Mouse (Mus musculus) layer of hippocampus, adult 8-10 months (tissue): ENCODE measurements around the gene Trp53. TPM values are rescaled to one million over a fixed set of nuclear protein-coding genes. Genes with fewer than 3 reads are reported as not detected.
"Not testable (repeated sequence)": the region's sequence is repeated elsewhere in the genome, so short reads cannot be mapped to it uniquely, and the experiment has no call there.

Experiments used
- DNase-seq, 2 experiments: peaks; one replicate each; pipeline ENCODE4 v3.0.0; 2022; ENCODE audit warnings: low spot score in 2 of 2
- total RNA-seq, 4 experiments: library from RNA; stranded (reverse); gene quantifications; 2 replicates each; pipeline ENCODE4 v1.2.4; 2022

Gene Trp53
- total RNA-seq, 4 experiments from 2014 or later = 27.7 to 36.7 (median 33.7) TPM

DNA sequence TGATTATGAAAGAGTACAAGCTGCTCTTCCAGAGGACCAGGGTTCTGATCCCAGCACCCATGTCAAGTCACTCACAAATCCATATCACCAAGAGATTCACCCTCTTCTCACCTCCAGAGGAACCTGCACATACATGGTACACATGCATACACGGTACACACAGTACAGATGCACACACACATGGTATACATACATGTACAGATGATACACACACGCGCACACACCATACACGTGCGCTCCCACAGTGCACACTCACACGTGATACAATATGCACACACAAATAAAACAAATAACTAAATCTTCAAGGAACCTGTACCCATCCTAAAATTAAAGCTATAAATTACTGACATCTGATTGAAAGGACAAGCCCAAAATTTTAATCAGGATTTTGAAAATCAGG is 14.7 kb downstream of the Trp53 start:
- no peak for DNase-seq

DNA sequence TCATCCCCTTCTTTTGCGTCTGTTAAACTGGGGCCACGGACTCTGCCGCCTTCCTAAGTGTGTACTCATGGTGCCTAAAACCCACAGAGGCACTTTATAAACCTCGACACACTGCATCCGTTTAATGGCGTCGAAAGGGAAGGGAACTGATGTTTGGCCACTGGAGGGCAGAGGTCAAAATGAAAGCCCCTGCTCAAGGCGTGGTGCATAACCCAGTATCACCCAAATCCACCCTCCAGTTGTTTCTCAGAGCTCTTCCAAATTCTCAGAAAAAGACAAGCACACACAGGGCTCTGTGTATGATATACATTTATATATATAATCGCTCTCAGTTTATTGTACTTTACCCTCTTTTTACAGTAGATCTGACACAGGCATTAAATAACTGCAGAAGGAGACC is 19.3 kb downstream of the Trp53 start:
- DNase-seq = no peak

DNA sequence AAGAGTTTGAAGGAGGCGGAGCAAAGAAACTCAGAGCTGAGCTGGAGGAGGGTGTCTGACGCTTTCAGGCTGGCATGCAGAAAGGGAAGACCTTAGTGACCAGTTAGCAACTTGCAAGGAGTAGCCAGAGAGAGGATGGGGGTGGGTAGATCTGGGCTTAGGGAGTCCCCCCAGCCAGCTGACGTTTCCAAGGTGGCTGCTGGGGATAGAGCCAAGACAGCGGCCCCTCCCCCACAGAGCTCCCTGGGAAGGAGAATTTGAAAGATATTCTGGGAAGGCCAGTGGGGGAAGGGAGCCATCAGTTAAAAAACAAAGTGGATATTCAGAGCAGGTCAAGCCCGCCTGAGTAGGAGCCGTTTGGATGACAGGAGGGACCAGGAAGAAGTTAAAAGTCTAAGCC is 19.9 kb downstream of the Trp53 start:
- DNase-seq = peak; percentile 73 to 83

DNA sequence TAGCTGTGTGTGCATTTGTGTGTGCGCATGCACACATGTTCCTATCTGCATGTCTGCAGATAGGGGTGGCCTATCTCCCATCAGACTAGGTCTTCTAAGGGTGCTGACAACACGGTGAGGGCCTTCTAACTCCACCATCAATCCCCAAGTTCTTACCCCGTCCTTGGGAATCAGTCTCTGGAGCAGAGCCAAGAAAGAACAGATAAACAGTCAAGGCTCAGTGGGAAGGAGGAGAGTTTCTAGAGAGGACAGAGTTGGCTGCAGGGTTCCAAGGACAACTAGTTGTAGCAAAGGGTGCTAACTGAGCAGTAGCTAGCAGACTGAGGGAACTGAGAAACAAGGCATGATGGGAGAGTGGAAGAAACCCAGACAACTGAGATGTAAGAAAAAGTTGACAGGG is 21.6 kb downstream of the Trp53 start:
- no peak for DNase-seq

DNA sequence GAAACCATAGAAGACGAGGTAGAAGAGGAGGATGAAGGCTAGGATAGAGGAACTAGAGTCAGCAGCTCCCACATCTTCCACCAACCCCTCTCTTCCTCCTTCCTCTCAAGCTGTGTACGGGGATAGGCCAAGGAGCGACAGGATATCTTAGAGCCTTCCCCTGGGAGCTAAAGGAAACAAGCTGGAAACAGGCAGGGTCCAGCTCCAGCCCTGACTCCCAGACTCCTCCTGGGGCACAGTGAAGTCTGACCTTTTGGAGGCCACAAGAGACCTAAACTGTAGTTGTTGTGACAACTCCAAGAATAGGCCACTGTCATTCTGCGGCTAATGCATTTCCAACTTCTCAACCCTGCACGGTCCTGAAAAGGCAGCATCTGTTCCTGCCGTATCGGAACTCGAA is 23.4 kb downstream of the Trp53 start:
- DNase-seq = no peak

DNA sequence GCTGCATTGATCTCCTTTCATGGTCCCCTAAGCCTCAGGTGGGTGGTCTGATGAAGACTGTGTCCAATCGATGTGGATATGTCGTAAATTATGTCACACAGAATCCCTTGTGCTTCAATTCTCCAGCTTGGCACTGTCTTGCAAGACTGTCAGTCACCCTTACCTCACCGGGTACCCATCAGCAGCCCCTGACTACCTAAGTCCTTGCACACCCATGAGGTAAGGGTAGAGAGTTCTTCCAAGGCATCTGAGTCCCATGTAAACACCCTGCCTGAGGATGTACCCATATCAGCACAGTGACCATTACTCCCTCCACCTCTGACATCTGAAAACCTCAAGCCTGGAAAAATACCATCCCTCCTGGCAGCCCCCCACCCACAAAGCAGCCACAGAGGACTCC is 24.2 kb downstream of the Trp53 start:
- DNase-seq = no peak

DNA sequence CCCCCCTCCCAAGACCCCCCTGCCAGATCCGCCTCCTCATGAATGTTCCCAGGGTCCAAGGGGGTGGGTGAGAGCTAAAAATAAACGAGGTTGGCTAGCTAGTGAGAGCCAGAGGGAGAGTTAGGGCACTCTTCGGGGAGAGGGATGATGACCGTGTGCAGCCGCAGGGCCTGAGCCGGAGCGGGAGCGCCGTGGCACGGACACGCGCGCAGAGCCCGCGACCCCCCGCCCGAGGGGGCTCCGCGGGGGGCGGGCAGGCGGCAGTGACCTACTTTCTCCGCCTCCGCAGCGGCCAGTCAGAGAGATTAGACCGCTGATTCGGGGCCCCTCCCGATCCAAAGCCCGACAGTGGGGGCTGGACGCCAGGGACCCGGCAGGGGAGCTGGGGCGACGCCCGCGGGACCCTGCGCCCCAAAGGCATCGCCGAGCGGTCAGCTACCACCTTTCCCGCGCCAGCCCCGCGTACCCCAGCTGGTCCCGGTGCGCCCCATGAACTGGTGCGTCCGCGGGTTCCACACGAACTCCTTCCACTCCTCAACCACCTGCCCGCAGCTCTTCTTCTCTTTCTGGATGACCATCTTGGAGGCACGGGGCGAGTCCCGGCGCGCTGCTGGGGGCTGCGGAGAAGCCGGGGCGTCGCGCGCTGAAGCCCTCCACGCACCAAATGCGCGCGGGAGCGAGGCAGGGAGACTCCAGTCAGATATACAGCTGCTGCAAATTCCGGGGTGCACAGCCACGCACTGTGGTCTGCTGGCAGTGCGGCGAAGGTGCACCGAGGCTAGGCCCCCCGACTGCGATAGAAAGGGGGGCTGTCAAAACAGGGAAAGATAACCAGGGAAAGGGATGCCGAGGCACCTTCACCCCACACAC is 24.9 kb downstream of the Trp53 start:
- no peak for DNase-seq

DNA sequence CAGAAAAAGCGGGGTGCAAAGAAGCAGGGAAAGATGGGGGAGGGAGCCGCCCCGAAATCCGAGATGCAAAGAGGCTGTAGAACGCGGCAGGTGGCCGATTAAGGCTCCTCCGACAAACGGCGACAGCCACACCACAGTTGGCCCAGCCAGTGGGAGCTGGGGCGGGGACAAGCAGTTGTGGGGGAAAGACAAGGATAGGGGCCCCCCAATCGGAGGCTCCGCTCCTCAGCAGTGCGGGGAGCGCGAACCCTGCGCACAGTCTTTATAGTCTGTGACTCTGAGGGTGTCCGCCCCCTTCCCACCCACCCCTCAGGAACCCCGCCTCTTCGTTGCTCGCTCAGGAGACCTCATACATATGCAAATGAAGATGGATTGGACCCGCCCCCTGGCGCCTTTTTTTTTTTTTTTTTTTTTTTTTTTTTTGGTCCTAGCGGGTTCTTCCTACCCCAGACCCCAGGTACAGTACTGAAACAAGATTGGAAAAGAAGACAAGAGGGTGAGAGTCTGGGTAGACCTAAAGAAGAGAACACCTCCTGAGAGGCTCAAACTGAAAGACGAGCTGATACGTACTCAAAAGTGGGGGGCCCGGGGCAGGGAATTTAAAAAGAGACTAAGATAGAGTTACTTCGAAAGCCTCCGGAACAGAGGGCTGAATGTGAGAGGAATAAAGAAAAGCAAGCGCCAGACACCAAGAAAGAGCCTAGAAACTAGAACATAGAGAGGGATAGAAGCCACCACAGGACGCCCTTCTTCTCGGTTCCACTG is 25.7 kb downstream of the Trp53 start, which contains the start of gene Atp1b2:
Gene Atp1b2, minus strand, starts transcription at position 217 of the 765 bp plus-strand sequence.
- peak; percentile 79 to 82 for DNase-seq

DNA sequence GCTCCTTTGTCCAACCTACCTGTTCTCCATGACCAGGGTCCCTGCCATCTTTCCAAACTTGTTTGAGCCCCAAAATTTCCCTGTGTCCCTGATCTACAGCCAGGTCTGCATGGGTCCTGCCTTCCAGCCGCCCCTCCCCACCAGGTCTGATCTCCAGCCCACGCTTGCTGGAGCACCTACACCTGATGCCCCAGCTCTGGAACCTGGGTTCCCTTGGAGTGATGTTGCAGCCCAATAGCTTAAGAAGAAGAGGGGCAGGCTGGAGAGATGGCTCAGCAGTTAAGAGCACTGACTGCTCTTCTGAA is 26.3 kb downstream of the Trp53 start:
- no peak for DNase-seq

DNA sequence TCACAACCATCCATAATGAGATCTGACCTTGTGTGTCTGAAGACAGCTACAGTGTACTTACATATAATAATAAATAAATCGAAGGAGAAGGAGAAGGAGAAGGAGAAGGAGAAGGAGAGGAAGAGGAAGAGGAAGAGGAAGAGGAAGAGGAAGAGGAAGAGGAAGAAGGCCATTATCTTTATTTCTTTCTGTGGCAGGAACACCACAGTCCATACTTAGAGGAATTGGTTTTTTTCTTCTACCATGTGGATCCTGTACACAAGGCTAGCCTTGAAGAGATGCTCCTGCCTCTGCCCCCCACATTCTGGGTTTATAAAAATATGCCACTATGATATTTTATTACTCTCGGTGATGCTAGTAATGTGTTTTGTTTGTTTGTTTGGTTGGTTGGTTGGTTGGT is 26.7 kb downstream of the Trp53 start:
- no peak for DNase-seq

DNA sequence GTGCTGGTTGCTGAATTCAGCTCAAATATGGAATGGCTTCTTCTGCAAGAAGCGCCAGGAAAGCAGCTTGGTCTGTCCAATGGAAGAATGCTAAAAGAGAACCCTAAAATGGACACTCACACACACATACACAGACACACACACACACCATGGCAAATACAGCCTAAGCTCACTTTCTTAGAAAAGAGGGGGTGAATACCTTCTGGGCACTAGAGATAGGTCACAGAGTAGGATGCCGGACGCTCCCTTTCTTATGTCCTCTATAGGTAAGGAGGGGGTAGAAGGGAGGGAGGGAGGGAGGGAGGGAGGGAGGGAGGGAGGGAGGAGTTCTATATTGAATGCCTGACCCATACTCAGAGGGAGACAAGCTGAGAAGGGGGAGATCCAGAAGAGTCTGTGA is 28.4 kb downstream of the Trp53 start:
- no peak for DNase-seq

DNA sequence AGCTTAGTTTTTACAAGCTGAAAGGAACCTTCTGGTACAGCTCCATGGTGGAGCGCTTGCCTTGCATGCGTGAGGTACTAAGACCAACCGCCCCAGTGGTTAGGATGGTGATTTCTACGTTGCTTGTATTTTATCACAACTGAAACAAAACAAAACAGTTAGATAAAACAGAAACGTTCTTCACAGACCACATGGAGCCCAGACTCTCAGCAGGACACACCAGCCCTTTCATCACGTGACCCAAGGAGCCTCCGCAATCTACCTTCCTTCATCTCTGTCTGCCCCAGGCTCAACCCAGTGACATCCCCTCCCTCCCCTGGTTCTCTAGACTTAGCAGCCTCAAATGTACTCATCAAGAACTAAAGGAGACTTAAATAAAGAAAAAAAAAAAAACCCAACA is 29.3 kb downstream of the Trp53 start:
- no peak for DNase-seq

DNA sequence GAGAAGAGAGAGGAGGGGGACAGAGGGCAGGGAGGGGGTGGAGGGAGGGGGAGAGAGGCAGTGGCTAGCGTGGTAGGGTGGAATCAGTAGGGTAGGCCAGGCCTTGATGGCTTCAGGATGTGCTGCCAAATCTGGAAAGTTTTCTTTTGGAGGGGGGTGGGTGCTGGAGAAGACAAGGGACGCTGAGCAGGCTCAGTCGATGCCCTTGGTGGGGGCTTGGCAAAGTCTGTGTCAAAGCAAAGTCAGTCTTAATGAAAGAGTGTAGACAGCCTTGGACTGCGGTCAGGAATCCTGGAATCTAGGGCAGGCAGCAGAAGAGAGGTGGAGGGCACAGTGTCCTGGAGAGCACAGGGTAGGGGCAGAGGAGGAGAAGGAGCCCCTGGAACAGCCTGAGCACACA is 30.7 kb downstream of the Trp53 start:
- no peak for DNase-seq

DNA sequence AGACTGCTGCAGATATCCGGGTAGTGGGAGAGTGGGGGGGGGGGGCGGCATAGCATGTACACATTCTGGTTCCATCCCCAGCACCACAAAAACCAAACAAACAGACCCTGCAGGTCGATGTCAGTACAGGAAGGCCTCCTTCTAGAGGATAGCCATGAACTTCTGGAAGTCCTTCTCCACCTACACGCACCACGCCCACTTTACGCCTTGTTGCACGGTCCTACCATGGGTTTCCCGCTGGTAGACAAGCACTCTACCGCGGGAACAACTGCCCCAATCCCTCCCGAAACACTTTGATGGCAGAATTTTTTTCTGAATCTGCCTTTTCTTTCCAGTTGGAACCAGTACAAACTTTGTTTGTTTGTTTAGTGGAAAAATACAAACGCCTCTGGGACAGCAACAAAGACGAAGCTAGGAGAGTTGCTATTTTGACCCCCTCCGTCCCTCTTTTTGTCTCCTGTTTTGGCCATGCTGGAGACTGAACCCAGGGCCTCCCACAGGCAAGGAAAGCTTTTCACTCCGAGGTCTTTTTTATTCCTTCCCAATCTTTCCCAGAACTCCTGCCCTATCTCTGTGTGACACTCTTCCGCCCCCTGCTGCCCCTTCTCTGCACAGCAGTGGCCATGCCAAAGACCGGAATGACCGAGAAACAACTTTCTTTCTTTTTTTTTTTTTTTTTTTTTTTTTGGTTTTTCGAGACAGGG is 33.5 kb downstream of the Trp53 start:
- peak; percentile 71 to 80 for DNase-seq

DNA sequence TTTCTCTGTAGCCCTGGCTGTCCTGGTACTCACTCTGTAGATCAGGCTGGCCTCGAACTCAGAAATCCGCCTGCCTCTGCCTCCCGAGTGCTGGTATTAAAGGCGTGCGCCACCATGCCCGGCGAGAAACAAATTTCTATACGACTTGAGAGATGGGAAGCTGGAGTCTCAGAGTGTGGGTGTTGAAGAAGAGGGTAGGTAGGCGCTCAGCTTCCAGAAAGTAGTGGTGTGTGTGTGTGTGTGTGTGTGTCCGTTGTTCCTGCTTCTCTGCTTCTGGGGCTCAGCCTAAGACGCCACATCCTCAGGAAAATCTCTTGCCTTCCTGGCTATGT is 34.1 kb downstream of the Trp53 start:
- not testable (repeated sequence) for DNase-seq

DNA sequence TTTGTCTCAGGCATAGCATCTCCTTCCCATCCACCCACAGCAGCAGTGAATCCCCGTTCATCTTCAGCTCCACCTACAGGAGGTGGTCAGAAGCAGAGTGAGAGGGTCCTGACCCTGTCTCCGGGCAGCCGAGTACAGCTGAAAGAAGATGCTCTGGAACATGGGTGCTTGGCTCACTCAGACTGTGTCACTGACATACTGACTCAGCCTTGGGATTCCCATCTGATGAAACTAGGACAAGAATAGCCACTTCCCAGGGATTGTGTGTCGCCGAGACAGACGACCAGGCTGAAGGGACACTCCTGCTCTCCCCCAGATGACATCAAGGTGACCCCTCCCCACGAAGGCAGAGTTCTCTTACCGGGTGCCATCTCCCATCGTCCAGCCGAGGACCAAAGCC is 36.6 kb downstream of the Trp53 start:
- DNase-seq = no peak

DNA sequence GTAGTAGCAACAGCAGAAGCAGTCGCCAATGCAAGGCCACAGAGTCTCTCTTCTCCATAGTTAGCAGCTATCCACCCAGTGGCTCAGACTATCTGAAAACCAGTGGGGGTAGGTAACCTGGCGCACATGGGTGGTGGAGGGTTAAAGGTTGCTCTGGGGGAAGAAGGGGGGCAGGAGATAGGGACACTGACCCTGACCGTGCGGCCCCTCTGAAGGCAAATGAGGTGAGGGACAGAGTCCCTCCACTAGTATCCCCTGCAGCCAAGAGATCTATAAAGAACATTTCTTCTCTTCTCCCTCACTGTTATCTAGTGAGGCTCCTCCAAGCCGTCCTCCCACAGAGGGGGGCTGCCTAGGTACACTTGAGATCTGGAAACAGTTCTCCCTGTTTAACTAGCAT is 37.6 kb downstream of the Trp53 start, which contains the start of gene Shbg:
Gene Shbg, minus strand, starts transcription at position 101 of the 400 bp plus-strand sequence.
- DNase-seq = no peak

DNA sequence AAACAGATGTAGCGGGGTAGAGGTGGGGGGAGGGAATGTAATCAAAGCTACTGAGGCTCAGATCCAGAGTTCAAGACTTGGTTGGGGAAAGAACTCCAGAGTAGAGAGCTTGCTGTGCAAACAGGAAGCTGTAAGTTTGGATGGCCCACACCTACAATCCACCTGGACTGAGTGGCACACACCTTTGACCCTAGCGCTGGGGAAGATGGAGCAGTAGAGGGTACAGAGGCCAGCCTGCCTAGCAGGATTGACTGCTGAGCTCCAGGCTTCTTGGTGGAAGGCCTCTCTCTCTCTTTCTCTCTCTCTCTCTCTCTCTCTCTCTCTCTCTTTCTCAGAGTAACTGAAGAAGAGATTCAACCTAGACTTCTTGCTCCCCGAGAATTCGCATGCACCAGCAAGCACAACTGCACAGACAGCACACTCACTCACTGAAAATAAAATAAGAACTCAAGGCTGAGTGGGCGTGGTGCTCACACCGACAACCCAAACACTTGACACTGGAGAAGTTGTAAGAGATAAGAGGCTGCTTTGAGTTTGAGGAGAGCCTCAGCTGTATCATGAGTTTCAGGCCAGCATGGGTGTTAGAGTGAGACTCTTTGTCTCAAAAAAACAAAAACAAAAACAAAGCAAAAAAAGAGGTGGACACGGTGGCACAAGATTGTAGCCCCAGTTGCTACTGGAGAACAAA is 40.4 kb downstream of the Trp53 start:
- no peak for DNase-seq

DNA sequence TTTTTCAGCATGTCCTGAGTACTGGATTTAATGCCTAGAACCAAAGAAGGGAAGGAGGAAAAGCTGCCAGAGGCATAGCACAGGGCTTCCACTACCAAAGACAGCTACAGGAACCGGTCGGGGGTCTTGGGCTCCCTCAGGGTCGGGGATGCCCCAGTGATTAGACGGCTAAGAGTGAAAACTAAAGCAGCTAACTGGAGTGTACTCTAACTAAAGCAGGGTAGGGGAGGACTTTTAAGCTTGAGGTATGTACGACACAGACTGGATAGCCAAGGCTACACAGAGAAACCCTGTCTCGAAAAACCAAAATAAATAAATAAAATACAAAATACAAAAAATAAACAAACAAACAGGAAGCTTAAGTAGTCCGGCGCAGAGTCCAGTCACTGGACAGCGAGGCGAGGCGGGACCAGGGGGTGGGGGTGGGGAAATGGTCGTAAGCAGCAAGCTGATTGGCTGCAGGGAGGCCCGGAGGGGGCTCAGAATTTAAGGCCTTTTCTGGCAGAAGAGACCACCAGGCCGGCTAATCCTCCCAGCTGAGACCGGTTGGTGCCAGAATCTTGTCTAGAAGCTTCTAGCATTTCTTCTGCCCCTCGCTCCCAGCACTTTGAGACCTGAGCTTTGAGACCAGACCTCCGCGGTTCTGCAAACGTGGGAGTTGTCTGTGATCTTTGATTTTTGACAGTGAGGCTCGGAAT is 41.6 kb downstream of the Trp53 start, which contains the start of gene Sat2:
Gene Sat2, plus strand, starts transcription at position 454 of the 698 bp plus-strand sequence.
- DNase-seq = peak in 1 of 2 experiments; percentile 40

DNA sequence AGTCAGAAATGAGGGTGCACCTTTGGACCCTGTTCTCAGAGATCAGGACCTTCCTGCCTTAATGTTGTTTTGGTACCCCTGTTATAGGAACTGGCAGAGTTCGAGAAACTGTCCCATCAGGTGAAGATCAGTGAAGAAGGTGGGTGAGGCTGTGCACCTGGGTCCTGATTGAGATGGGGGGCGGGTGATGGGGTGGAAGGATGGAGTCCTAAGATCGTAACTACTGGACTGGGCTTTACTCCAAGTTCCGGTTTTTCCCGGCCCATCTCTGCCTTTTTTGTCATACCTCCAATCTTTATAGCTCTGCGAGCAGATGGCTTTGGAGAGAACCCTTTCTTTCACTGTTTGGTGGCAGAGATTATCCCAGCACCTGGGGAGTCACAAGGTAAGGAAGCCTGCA is 42.2 kb downstream of the Trp53 start:
- DNase-seq = no peak

DNA sequence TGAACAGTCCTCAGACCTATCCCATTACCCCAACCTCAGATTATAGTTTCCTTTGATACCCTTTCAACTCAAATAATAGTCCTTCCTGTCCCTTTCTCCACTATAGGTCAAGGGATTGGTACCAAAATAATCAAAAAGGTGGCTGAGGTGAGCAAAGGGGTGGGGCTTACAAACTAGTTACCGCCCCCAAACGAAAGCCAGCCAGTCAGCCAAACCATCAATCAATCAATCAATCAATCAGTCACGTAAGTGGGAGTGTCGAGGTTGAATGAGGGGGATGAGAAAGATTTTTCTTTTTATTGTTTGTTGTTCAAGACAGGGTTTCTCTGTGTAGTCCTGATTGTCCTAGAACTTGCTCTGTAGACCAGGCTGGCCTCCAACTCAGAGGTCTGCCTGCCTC is 42.8 kb downstream of the Trp53 start:
- no peak for DNase-seq
